Mouse (Mus musculus): ENCODE data around the gene Ptprd.

Ptprd gene

GRCm38 (mm10) chr4:78211529-78212494 lies at the start of gene Ptprd:
Ptprd (minus strand) TSS chr4:78211961.
- peak; percentile 32 for DNase-seq

DNA sequence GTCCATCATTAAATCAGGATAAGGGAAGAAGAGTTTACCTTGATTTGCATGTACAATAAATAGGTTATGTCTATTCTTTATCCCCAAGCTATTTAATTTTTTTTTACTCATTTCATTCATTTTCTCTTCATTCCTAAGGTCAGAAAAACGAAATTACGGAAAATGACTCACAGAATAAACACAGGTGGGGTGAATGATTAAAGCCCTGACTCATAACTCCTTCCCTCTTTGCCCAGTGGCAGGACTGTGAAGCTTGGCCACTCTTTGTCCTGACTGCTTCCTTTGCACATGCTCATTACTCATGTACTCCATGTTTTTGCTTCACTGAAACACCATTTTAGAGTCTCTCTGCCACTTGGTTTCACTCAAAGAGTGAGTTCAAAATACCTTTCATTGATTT lies 24.1 kb upstream of the Ptprd start:
- no peak for DNase-seq

DNA sequence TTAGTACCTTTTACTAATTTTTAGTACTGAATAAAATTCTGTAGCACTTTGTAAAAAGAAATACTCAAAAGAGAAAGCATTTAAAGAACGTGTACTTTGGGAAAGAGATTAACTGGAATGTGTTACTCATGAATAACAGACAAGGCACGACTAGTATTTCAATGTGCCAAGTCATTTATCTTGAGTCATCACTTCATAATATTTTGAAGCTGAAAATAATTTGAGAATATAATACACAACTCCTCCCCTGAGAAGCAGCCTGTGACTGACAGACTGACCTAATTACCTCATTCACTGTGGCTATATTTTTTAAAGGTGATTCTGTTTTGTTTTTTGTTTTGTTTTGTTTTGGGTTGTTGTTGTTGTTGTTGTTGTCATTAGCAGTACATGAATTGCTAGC lies 23.6 kb upstream of the Ptprd start:
- DNase-seq, result no peak

DNA sequence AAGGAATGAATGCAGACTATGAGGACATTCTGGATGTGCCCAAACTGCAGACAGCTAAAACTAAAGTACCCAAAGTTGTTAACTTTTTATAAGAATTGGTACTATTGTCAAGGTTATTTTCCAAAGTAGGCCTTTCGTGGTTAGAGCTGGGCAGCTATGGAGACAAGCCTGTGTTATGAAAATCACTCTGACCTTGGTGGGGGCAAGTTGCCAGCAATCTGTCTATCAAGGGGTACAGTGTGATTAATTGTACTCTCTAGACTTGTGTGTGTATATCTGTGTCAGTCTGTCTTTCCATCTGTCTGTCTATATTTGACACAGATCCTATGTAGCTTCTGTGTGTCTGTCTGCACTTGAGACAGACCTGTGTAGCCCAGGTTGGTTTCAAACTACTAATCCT lies 22.9 kb upstream of the Ptprd start:
- DNase-seq, result no peak

DNA sequence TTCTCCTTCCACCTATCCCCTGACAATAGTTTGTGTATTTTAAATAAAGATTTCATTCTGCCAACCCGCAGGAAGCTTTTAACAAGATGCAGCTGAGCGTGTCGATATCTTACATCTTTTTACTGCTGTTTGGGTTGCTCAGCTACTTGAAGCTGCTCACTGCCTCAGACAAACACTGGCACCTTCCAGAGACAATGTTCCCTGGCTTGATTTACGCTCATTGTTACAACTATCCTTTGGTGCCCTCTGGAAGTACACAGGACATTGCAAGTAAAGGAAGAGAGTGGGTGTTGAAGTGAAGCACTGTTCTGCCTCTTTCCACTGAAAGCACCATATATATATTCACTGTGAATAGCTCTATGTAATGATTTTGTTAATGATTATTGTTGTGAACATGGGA lies 2.2 kb upstream of the Ptprd start:
- DNase-seq, result no peak

DNA sequence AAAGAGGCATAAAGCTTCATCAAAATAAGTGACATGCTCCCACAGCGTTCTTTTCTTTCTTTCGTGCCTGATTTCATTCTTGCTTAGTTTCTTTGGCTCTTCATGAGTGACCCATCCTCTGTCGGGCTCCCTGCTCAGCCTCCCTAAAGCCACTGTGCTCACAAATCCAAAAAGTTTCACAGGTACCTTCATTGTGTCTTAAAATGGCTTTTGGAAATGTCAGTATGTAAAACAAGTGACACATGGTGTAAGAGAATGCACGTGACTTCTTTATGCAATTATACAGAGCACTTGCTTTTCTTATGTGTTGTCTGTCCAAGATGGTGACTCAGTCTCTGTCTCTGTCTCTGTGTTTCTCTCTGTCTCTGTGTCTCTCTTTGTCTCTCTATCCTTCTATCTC lies 1.2 kb upstream of the Ptprd start:
- DNase-seq, result no peak

DNA sequence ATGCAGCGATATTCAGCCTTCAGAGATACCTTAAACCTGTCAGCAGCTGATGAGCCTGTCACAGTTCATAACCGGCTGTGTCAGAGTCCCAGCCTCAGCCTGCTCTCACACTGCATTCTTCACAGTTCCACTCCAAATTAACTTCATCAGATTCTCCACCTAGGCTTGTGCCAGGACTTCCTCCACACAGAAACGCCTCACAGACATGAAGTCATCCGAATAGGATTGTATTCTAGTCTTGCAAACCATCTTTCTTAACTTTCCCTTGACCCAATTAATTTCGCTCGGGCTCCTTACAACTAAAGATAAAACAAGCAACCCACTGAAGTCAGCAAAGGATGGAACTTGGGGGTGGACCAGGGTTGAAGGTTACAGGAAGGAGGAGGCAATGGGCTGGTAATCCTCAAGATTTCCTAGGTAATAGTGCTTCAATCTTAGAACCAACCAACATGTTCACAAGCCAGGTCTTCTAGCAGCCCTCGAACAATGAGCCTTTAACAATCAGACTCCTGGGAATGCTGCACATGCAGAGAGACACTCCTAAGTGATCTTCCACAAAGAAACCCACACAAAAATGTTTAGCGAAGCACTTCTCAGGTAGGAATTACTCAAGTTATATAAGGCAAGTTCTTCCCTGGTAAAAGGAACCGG lies 758 bp downstream of the Ptprd start:
- no peak for DNase-seq

GRCm38 (mm10) chr4:78205018-78205417 lies 6.7 kb downstream of the Ptprd start:
- DNase-seq, result no peak

- DNase-seq, result no peak
Observed at GRCm38 (mm10) chr4:78168447-78168846, 43.3 kb downstream of the Ptprd start.

- no peak for DNase-seq
Observed at GRCm38 (mm10) chr4:78160451-78160850, 51.3 kb downstream of the Ptprd start.

- no peak for DNase-seq
Observed at GRCm38 (mm10) chr4:78150561-78150960, 61.2 kb downstream of the Ptprd start.

DNA sequence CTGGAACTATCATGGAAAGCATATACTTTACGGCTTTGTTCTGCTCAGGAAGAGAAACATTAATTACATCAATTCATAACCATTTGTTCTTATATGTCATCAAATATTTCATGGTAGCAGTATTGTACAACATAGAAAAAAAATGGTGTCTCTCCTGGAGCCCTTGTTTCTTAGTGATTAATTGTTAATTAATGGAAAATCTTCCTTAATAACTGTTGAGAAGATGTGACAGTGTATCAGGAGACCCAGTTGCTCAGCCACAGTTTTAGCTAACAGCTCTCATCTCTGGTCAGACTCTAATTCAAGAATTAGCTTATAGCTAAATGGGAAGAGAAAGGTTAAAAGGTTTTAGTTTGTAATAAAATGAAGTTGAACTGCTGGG lies 69.0 kb downstream of the Ptprd start:
- no peak for DNase-seq

DNA sequence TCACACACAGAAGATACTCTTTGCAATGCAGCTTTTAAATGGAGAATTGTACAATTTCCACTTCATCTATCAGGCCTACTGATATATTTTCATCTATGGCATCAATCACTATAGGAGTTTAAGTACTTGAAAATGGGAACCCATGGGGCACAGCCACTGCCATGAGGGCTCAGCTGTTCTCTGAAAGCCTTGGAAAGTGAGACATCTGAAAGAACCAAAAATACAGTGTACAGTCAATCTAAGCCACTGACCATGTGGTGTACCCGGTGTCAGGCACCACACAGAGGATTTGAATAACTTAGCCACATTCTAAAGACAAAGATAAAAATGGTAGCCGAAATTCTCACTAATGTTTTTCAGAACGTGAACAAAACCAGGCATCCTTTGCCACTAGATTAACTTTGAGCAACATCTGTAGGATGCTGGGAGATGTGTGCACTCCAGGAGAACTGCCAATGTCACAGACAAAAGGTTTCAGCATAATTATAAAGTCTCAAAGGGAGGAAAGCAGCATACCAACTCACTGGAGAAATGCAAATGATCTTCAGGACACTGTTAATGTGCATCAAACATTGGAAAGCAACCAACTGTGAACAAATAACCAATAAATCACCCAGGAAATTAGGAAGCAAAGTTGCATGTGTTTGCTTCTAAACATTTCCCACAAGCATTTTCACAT lies 69.5 kb downstream of the Ptprd start:
- no peak for DNase-seq

DNA sequence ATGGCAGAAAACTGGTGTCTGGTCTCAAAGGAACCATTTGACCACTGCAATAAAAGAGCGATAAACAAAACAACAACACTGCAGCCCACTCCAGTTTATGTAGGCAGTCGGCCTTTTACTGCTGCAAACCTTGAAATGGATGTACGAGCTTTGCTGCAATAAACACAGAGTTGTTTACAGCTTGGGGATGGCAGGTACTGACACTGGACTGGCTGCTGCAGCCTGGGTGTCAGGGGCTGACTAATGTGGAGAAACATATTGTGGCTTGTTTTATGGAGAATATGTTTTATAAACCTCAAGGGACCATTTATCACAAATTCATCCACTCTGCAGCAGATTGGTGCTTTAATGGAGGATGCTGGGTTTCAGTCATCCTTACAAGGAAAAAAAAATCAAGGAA lies 100.9 kb downstream of the Ptprd start:
- DNase-seq, result no peak

DNA sequence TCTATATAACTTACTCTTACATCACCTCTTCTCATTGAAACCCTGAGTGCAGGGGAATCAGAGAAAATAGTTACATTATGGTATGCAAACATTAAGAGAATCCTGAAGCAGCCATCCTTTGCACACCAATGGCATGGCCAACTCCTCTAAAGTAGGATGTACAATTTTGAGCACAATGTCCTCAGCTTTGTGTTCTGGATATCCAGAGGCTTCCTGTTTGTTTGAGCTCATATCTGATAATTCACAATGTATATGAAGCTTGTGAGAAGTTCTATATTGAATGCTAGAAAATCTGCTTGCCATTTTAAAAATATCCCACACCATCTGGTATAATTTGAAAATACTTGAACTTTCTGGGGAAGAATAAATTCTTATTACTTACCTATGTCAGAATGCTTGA lies 114.2 kb downstream of the Ptprd start:
- no peak for DNase-seq

DNA sequence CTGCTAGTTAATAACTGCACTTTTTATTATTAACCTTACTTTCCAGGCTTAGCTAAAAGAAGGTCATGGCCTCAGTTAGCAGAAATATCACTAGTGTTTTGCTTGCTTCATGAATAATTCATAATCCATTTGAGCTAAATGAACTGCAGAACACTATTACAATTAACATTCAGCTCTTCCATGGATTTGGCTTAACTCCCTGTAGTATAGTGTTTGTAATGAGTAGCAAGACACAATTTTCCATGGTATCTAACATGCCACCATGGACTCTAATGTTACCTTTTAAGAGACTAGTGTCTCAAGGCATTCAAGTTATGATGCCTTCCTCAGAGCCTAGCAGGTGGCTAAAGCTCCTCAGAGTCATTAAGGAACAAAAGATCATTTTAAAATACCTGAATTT lies 129.0 kb downstream of the Ptprd start:
- DNase-seq, result no peak

- DNase-seq, result no peak
Observed at GRCm38 (mm10) chr4:78077499-78077898, 134.3 kb downstream of the Ptprd start.

DNA sequence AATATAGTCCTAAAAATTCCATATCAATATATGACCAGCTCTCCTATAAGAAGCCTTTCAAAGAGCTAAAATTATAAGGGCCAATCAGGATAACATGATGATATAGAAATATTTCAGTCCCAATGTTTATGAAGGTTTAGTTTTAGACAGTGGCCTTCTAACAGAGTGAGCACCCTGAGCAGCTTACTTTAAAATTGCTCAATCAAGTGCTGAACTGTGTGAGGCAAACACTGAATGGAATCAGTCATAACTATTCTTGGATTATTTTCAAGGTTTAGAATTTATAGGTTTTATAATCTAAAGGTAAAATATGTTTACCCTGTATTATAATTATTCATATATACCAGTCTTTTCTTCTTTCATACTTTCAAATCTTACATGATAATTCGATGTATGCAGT lies 134.7 kb downstream of the Ptprd start:
- DNase-seq, result no peak

- no peak for DNase-seq
Observed at GRCm38 (mm10) chr4:78038401-78038800, 173.4 kb downstream of the Ptprd start.

- no peak for DNase-seq
Observed at GRCm38 (mm10) chr4:78002065-78002464, 209.7 kb downstream of the Ptprd start.

DNA sequence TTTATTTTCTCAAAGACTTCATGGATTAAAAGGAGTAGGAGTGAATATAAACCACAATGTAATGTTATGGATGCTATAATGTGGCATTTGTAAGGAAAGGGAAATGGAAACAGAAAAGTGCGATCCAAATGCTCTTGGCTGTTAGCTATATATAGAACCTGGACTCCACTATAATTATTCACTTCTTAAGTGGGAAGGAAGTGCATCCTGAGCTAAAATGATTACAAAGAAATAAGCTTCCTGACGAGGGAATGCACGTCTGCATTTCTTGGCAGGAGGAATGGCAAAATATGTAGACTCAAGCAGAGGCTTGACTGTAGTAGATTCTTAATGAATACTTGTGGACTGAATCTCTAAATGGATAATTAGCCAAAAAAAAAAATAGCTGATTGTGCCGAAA lies 219.1 kb downstream of the Ptprd start:
- DNase-seq, result no peak

GRCm38 (mm10) chr4:77982094-77982493 lies 229.7 kb downstream of the Ptprd start:
- DNase-seq, result no peak

GRCm38 (mm10) chr4:77961711-77962110 lies 250.1 kb downstream of the Ptprd start:
- no peak for DNase-seq

DNA sequence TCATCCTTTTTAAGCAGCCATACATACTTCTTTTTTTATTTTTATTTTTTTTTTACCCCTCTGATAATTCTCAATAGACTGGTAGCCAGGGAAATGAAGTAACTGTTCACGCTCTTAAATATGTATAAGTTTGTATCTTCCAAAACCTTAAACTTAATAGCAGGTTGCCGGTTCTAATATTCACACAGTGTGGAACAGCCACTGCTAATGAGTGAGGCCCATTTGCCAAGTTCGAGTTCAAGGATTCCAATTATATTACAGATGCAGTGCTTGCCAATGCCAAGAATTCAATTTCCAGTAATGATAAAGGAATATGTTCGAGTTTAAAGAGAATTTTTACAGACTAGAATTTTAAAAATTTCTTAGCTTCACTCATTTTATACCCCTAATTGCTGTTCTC lies 322.3 kb downstream of the Ptprd start:
- DNase-seq, result no peak

All from cerebellum, adult 11-12 months (tissue).